Mouse (Mus musculus) thymus, adult 18-20 months (tissue): ENCODE data around the gene Cgnl1.

ENCODE experiments used
- DNase-seq, 2 experiments: peaks; one replicate each; pipeline ENCODE4 v3.0.0; 2022; ENCODE audit warnings: mixed read lengths in 2 of 2

Gene Cgnl1

DNA sequence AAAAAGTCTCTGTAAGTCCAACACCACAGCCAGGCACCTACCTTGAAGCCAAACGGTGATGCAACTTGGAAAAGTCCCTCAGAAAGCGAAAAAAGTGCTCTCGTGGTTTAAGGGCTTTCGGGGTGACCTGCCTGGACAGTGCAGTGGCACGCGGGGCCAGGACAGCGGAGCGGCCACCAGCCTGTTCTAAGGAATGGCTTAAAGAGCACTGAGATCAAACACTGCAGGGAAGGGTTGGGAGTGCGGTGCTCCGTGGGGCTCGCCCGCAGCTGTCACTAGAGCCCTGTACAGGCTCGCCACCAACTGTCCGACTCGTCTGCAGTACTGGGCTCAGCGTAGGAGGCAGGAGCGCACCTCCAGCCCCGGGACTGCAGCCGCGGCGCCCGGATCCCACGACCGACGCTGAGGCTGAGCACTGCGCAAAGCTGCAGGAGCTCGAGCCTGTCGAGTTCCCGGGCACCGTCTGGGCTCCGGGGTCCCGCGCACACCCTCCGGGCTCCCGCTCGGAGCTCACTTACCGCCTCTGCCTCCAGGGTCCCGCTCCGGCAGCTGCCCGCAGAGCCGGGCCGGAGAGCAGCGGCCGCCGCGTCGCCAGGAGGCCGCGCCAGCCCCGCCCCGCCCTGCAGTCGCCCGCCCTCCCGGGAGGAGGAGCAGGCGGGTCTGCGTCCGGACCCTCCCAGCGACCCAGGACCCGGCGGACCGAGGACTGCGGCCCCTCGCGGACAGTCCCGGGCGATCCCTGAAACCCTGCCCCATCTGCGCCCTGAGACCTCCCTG, at the start of gene Cgnl1:
Cgnl1 (minus strand) TSS at position 612 of the 777 bp plus-strand sequence.
- peak in 1 of 2 experiments; percentile 4 for DNase-seq

DNA sequence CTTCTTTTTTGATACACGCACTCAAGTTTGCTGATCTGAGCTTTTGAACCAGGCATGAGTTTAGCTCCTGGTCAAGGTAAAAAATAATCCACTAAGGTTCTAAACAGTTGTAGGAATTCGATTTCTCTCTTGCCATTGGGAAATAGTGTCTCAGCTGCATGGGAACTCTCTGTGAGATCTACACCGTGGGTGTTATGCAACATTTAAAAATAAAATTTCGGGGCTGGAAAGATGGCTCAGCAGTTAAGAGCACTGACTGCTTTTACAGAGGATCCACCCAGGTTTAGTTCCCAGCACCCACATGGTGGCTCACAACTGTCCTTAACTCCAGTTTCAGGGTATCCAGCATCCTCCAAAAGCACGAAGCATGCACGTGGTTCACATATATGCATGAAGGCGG, 47.1 kb upstream of the Cgnl1 start:
- DNase-seq, result no peak

DNA sequence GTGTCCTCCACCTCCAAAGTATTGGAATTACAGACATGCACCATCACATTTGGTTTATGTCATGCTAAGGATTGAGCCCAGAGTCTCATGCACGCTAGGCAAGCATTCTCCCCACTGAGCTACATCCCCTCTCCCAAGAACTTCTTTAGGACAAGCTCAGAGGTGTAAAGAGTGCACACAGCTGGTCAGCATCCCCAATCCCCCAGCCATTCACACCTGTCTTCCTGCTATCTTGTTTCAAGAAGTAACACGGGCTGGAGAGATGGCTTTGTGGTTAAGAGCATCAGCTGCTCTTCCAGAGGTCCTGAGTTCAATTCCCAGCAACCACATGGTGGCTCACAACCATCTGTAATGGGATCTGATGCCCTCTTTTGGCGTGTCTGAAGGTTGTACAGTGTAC, 44.7 kb upstream of the Cgnl1 start:
- no peak for DNase-seq

DNA sequence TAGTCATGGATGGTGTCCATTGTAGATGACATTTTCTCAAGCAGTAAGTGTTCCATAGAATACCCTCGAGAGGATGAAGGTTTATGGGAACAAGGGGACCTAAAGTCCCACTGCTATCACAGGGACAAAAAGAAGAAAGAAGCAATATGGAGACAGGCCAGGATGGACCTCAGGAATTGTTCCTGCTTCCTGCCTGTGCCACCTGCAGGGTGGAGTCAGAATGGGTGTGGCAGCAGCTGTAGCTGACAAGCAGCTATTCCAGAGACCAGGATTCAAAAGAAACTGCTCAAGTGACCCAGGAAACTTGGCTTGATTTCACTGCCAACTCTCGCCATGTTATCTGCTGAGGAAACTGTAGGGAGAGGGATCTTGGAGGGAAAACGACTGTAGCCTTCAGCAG, 42.2 kb upstream of the Cgnl1 start:
- DNase-seq, result no peak

DNA sequence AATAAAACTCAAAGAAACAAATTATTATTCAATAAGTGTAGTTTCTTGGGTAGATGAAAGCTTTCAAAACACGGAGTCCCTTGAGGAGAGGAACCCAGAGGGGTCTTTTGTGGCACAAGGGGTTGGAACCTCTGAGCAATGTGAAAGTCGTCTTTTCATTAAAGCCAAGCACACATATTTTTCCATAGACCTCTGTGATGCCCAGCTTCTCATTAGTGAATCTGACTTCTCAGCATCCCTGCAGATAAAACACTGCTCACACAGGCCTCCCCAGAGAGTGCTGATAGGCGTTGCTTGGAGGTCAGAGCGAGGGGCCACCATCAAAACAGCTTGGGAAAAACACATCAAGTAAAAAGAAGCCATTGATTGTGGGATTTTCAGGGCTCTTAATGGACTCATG, 41.5 kb upstream of the Cgnl1 start:
- no peak for DNase-seq

DNA sequence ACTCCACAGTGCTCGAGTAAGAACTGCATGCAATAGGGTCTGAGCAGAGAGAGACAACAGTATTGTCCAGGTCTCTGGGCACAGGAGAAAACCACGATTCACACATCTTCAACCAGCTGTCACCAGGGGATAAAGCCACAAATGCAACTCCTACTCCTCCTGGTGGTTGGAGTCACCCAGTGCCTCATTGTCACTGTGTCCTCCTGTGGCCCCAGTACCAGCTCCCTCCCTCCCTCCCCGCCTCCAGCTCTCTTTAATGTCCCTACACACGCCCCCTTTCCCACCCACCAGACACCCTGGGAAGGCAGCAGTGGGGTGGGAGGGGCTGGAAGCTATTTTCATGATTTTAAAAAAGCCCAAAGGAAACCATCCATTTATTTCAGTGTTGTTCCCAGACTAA, 41.0 kb upstream of the Cgnl1 start:
- DNase-seq, result no peak

DNA sequence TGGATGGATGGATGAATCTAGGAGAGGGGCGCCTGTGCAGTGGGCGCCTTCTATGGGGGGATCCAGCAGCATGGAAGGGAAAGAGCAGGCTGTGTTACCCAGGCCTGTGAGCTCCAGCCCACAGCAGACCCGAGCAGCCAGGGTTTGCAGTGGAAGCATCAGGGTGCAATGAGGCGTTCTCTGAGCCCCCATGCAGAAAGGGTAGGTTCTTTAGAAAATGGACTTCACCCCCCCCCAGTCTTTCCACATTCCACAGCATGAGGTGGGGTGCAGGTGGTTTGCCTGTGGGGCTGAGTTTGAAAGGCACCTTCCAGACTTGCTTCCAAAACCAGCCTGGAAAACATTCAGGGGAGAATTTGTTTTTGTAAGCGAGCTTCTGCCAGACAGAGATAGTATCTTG, 40.0 kb upstream of the Cgnl1 start:
- no peak for DNase-seq

DNA sequence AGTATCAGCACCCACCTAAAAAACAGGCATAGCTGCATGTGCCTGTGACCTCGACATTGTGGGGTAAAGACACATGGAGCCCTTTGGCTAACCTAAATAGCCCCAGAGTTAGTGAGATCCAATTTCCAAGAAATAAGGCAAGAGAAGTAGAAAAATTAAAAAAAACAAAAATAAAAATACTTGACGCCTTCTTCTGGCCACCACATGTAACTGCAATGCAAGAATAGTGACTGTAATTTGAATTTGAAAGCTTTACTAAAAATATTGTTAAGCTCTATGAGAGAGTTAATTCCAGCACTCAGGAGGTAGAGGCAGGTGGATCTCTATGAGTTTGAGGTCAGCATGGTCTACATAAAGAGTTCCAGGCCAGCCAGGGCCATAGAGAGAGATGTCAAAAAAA, 39.3 kb upstream of the Cgnl1 start:
- DNase-seq, result no peak

DNA sequence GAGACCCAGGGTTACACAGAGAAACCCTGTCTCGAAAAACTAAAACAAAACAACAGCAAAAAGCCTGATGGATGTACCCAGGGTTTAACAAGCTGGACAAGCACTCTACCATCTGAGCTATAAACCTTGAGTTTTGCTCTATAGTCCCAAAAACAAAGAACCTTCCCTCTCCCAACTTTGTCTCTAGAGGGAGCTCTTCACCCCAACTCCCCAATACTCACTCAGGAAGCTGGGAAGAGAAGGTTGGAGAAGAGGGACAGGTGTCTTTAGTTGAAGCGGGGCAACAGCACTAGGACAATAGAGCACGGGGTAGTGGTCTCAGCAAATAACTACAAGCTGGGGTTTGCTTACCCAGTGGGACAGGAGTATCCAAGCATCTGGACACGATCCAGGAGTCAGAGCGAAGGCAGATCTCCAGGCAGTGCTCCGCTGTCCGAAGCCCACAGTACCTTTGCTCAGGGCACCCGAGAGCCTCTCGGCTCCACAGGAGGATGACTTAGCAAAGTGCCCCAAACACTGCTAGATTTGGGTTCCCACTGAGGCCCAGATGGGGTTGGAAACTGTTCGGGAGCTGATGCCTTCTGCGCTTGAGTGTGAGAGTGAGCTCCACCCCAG, 37.3 kb upstream of the Cgnl1 start:
- DNase-seq, result no peak

DNA sequence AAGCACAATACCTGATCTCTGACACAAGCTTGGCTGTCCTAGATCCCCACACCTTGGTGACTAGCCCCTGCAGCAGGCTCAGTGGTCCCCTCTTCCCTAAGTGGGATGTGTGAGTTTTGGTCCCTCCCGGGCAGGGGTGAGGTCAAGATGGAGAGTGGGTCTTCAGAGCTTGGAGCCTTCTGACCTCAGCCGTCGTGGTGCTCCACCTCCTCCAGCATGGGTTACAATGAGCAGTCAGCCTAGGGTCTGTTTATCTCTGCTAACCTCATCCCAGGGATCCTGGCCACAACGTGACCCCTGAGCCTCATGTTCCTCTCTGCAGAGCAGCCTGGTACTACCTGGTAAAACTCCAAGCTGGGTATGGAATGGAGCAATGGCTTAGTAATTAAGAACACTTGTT, 36.4 kb upstream of the Cgnl1 start:
- no peak for DNase-seq

DNA sequence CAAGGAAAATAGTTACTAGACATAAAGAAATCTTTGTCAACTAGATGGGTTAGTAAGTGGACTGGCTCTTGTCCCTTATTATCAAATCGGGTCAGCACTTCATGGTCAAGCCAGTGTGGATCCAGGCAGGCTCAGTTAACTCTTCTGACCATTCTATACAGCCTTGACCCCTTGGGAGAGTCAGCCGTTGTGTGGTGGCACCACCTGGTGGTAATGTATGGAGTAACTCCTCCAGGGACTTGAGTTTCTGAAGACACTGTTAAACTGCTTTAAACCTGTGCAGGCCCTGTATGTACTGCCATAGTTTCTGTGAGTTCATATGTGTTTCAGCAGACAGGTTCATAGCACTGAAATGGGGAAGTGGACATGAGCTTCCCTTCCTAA, 35.0 kb upstream of the Cgnl1 start:
- peak; percentile 15 to 18 for DNase-seq

DNA sequence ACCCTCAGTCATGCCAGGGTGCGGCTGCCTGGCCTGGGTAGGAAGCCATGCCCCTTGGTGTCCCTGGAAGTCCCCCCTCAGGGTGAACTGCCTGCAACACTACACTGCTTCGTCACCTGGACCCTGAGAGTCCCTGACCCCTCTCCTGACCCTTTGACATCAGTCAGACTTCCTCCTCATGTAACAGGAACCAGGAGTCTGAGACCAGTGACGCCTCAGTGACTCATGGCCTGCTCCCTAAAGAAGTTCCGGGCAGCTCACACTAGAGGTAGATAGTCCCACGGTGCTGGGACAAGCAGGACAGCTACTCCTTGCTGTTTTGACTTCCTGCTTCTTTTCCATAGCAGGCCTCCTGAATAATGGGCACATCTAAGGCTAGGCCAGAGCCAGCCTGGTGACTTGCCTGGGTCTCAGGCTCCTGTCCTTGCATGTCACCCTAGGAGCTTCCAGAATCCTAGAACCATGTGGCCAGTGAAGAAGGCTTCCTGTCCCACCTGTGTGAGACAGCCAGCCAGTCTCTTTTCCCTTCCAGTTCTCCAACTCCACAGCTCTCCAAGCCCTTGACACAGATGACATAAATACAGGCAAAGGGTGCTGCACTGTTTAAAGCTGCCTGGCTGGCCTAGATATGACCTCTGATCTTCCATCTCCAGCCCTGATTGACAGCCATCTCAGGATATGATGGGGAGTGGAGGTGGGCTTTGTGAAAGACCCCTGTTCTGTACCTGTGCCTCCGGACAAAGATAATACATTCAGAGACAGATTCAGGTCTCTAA, 34.4 kb upstream of the Cgnl1 start:
- no peak for DNase-seq

DNA sequence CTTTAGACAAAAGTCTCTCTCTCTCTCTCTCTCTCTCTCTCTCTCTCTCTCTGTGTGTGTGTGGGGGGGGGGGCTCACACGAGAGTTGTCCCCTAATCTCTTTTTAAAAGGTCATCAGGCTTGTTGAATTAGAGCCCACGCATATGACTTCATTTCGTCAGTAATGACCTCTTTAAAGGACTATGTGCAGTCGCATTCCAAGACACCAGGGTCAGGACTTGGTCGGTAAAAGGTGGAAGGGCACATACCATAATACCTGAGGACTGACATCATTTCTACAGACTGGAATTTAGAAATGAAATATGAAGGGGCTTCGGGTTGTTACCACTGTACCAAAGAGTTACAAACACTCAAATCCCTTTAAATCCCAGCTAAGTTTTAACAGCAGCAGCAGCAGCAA, 32.7 kb upstream of the Cgnl1 start:
- DNase-seq, result no peak

DNA sequence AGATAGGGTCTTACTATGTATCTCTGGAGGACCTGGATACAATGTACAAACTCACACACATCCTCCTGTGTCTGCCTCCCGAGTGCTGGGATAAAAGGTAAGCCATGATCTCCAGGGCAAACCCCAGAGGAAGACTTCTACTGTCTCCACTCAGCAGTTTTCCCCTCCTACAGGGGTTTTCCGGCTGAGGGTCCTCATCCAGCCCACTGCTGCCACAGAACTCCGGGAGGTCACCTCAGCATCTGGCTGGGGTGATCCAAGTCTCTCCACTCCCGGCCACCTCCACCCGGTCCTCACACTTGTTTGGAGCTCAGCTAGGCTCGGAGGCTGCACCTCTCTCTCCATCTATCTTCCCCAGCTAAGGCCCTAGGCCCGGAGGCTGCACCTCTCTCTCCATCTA, 31.9 kb upstream of the Cgnl1 start:
- no peak for DNase-seq

DNA sequence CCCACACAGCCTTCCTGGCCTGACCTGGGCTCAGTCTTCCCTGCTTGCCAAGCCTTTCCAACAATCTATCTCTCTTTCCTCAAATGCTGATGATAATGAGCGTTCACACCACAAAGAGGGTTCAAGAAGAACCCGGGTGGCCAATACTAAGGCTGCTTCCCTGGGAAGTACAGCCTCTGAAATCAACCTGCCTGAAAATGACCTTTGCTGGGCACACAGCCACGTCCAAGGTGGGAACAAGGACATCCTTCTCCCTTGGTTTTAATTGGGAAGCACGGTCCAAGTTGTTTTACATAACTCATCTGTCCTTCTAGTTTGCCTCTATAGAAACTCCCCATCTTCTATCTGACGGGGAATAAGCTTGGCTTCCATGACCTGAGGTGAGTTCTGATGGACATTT, 28.2 kb upstream of the Cgnl1 start:
- no peak for DNase-seq

DNA sequence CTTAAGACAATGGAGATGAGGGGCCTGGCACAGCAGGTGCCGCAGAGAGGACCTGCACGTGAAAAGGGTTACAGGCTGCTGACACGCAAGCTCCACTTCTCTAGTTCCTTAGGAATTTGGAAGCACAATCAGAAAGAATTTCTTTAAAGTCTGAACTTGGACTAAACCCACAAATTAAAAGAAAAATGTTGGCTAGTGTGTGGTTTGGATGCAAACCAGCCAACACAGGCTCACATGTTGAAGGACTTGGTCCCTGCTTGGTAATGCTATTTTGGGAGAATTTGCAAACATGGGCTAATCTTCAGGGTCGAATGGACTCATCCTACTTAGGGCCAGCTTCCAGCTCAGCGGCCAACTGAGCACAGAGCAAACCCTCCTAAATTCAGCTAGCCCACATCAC, 26.8 kb upstream of the Cgnl1 start:
- no peak for DNase-seq

DNA sequence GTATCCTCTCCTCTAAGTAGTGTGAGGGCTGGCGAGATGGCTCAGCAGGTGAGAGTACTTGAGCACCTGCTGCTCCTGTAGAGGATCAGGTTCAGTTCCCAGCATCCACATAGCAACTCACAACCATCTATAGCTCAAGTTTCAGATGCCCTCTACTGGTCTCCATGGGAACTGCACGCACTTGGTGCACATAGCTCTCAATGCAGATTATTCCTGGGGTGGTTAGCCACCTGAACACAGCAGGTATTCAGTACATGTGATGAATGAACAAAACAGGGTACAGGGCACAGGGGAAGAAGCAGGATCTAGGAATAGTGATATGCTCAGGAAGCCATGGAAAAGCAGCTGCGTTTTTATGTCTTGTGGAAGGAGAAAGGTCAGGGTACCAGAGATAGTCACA, 6.0 kb upstream of the Cgnl1 start:
- DNase-seq, result no peak

DNA sequence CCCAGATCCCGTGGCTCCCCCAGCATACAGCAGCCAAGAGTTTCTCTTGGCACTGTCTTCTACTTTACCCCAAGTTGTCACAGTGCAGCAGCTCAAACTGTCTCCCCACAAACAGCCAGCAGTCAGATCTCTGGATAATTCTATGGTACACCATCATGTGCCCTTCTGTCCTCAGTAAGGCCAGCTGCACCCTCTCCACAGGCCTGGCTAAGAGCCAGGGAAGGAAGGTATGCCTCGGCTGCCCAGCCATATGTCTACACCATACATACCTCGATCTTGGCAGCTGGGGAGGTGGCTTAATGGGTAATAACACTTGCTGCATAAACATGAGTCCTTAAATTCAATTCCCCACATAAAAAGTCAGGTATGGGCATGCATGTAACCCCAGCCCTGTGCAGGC, 4.9 kb upstream of the Cgnl1 start:
- no peak for DNase-seq

DNA sequence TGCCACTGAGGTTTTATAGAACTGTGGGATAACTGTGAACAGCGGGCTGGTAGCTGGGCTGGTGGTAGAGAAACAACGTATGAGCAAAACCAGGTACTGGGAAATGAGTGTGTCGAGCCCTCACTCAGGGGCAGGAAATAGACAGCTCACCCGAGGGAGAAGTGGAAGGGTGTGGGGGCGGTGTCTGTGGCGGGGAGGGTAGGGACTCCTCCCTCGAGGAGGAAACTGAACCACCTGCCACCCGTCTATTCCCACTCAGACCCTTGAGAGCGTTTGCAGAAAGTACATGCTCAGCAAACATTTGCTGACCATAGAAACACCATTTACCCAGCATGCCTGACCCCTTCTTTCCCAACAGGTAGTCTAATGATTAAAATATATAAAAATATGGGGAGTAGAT, 2.2 kb upstream of the Cgnl1 start:
- no peak for DNase-seq

DNA sequence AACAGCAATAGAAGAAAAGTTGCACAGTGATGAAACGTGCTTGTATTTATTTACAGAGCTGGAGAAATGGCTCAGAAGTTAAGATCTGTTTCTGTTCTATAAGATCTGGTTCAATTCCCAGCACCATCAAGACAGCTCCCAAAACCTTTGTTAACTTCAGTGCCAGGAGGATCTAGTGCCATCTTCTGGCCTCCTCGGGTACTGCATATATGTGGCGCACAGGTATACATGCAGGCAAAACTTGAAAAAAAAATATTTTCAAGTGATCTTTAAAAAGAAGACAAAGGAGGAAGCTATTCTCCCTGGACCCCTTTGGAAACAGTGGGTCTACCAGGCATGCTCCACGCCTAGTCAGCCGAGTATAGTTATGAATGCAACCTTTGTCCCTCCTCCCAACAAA, 936 bp upstream of the Cgnl1 start:
- DNase-seq, result peak; percentile 7 to 19

DNA sequence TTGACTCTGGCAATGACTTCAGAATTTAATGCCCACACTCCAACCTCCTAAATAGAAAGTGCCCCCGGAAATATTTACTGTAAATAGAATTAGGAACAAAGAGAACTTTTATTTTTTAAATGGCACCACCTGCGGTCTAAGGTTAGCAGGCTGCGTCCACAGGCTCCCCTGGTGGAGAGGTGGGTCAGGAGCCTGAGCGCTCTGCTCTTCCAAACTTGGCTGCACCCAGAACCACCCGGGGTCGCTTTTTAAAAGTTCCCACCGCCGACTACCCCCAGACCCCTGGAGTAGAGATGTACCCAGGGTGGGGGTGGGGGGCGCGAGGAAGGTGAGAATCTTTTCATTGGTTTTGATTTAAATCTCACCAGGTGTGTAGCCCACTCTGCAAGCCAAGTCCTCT, 918 bp downstream of the Cgnl1 start:
- no peak for DNase-seq

DNA sequence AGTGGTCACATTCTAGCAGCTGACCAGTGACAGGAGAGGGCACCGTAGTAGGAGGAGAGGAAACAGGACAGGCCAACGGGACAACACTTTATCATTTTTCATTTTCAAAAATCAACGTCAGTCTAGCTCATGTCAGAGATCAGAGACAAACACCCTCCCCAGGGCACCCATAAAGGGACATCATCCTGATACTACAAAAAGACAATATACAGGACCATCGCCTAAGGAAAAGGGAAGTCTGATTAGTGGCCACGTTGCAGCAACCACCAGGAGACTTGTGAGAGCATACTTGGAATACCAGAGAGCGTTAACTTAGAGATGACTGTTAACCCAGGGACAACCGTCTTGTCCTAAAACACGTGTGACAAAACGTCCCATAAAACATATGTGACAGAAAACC, 1.7 kb downstream of the Cgnl1 start:
- DNase-seq, result no peak

DNA sequence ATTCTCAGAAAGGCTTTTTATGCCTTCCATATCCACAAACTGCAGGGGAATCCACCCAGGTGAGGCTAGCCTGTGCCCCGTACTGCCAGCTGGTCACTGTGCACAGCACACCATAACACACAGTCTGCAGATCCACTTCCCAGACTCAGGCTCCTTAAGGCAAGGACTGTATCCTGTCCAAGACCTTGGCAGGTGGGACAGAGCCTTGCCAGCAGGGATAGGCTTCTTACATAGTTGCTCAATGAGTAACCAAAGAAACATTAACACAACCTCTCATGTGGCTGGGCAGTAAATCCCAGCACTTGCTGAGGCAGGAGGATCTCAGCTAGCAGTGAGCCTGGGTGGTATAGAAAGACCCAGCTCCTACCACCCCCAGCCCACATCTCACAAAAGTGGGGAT, 3.3 kb downstream of the Cgnl1 start:
- no peak for DNase-seq

DNA sequence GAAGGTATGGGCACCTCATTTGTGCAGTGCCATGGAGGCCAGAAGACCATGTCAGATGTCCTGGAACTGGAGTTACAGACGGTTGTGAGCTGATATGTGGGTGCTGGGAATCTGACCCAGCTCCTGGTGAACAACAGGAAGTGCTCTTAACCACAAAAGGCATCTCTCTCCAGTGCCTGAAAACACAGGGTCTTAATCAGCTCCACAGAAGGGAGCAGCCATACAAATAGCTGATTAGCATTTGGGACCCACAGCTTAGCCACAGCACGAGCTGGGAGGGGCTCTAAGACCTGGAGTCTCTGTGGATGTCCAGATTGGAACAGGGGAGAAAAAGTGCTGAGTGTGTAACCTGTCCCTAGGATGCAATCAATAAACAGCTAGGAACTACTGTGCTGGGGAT, 4.5 kb downstream of the Cgnl1 start:
- DNase-seq, result no peak
